Mouse (Mus musculus) left cerebral cortex, postnatal 4 days (tissue): ENCODE data around the gene Cd9. TPM values are rescaled to one million over a fixed set of nuclear protein-coding genes. Genes with fewer than 3 reads are reported as not detected.

Experiments
- DNase-seq: peaks from one replicate; pipeline ENCODE4 v3.0.0-alpha.2; 2022
- intact Hi-C: fragments of 180-260 bp; cut with DNase I; formaldehyde crosslinking; loops from one replicate; pipeline ENCODE4 v1.15.1; 2025
- total RNA-seq, 2 experiments: library from RNA; stranded (reverse); gene quantifications; 2 replicates each; pipeline ENCODE4 v1.2.3; 2021

The Cd9 gene
- total RNA-seq = 10 to 100 TPM; 53.1 to 56.4 TPM

DNA sequence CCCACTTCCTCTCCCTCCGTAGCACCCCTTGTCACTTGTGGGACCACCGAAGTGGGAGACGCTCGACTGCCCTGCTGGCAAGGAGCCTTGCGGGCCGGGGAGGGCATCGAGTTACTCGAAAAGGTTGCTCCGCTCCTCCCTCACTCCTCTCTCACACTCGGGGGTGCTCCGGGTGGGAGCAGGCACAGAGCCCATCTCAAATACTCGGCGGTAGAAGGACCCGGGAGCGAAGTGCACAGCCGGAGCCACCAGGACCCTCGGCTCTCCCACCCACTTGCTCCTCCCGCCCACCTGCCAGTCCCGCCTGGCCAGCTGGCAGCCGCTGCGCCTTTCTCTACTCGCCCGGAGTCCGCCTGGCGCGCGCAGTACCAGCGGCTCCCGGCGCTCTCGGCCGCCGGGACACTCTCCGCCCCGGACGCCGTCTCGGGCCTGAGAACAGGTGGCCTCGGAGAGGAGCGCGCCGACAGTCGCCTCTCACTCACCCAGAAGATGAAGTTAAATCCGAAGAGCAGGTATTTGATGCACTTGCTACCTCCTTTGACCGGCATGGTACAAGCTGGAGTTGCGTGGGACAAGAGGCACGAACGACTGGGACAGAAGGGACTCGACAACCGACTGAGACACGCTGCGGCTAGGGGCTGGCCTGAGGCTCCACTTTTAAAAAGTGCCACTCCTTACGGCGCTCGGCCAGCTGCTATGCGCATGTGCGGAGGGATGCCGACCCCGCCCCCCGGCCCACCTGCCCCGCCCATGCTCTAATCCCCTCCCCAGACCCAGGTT is at the start of gene Cd9:
TSS of gene Cd9 (minus strand) at position 700 of the 780 bp plus-strand sequence.
- peak; percentile 90 for DNase-seq
- intact Hi-C loops = no loop called here

- intact Hi-C loops = no loop called here
- no peak for DNase-seq
These were observed 46.7 kb upstream of the Cd9 start for GRCm38 (mm10) chr6:125541296-125541695.

DNA sequence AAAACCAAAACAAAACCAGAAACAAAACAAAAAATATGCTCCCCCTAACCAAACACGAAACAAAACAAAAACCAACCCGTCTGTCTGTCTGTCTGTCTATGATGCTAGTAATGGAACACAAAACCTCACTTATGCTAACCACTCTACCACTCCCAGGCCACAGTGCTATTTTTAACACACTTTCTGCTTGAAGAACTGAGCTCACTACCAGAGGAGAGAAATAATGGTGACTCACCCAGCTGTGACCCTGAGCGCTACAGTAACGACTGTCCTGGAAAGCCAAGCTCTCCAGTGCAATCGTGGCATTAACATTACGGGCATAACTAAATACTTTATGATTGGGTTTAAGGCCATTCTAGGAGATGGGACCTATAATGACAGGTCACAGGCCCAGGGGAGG is 46.2 kb upstream of the Cd9 start:
- intact Hi-C loops = no loop called here

DNA sequence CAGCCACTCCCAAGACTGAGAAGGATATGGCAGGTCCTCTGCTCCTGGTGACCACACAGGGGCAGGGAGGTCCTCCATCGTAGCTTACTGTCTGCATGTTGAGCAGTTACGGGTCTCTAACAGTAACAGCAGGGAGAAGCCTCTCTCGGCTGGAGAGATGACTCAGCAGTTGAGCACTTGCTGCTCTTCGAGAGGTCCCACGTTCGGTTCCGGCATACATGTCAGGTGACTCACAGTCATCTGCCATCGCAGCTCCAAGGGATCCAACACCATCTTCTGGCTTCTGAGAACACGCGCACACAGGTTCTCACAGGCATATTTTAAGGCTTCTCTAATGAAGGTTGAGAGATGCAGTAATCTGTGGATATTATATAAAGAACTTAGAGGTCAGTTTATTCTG is 45.6 kb upstream of the Cd9 start:
- DNase-seq = no peak
- intact Hi-C loops = no loop called here

More for the DNA sequence above, 46.2 kb upstream of the Cd9 start:
- DNase-seq = no peak

- no peak for DNase-seq
- intact Hi-C loops = no loop called here
These were observed 44.8 kb upstream of the Cd9 start for GRCm38 (mm10) chr6:125539423-125539822.

DNA sequence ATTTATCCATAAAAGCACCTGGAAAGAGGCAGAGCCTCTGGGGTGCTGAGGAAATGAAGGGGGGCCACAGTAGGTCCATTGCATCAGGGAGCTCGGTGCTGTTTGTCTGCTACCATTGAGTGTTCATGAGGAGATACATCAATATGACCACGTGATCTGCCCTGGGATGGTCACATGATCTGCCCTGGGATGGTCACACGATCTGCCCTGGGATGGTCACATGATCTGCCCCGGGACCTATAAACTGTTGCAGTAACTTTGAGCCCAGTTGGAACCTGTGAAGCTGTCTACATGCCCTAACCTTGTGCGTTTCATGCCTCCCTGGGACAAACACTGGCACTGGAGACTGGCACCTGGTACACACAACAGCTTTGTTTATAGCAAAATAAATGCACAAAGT is 43.9 kb upstream of the Cd9 start:
- intact Hi-C loops = no loop called here
- DNase-seq = no peak

GRCm38 (mm10) chr6:125534990-125535389 is 40.4 kb upstream of the Cd9 start:
- DNase-seq = no peak
- intact Hi-C loops = no loop called here

DNA sequence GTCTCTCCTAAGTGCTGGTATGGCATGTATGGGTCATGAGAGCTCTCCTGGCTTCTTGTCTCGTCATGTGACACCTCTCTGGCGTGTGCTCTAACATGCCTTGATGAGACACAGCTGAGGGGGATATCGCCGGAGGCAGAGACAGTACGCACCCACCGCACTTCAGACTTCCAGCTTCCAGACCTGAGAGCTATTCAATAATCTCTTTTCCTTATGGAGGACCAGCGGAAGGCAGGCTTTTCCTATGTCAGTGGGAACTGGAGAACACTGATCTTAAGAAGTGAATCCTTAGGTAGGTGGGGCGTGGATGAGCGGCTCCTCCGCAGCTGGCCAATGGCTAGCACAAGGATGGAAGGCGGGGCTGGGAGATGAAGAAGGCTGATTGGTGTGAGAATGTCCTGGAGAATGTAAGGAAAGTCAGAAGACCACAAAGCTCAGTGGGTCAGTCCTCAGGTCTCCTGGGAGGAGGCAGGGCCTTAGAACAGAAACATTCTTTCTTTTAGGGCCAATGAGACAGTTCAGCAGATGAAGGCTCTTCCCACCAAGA is 38.6 kb upstream of the Cd9 start:
- no peak for DNase-seq
- intact Hi-C loops = no loop called here

DNA sequence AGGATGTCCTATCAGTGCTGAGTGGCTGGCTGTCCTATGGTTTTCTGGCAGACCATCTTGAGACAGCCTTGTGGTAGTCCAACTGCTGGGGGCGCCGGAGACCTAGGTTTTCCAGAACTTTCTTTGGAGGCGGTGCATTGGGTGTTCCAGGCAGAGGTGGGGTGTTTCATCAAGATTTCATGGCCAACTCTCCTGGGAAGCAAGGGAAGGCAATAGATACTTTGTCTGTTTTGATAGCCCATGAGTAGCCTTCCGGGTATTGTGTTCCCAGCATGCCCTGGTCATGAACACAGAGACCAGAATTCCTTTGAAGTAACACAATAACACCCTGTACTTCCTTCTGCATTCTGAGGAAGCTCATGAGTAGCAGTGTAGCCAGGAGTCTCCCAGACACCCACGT is 34.9 kb upstream of the Cd9 start:
- intact Hi-C loops = no loop called here
- no peak for DNase-seq

GRCm38 (mm10) chr6:125528614-125529200 is 34.1 kb upstream of the Cd9 start:
- DNase-seq = no peak
- intact Hi-C loops = no loop called here

DNA sequence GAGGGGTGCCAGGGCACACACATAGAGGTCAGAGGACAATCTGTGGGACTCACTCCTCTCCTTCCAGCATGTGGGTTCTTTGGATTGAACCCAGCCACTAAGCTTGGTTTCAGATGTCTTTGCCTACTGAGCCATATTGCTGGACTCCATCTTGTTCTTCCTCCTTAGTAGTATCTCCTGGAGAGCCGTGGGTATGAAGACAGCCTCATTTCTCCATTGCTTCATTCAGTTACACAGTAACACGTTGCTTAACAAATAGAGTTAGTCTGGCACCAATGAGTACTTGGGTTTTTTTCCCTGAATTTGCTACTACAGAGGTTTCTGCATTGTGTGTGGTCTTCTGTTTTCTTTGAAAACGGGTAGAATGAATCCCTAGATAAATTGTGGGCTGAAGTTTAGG is 31.5 kb upstream of the Cd9 start:
- intact Hi-C loops = no loop called here
- DNase-seq = no peak

GRCm38 (mm10) chr6:125524027-125524426 is 29.4 kb upstream of the Cd9 start:
- intact Hi-C loops = no loop called here
- no peak for DNase-seq

DNA sequence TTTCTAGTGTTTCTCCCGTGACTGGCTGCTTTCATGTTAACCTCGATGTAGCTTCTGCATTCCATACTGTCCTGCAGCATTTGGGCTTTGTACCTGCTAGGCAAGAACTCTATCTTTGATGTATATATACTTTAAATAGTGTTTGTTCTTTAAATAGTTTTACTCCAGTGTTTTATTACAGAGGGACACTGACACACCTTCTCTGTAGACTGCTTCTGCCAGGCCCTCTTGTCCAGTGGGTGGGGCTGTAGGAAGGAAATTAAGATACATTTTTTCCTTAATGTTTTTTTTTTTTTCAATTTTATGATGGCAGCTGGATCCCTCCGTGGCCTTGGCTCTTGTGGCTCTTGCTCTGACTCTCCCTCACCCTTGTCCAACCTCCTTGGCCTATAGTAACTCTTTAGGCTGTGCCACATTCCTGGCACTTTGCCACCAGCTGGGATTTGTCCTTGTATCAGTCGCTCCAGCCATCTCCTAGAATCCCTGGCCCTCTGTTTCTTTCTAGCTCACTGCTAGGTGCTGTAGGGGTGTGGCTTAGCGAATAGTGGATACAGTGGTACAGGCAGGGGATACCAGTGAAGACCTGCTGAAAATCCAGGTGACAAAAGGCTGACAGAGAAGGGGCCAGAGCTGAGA is 27.1 kb upstream of the Cd9 start:
- intact Hi-C loops = no loop called here
- no peak for DNase-seq

GRCm38 (mm10) chr6:125515503-125516315 is 21.1 kb upstream of the Cd9 start:
- DNase-seq = peak; percentile 29
- intact Hi-C loops = no loop called here

DNA sequence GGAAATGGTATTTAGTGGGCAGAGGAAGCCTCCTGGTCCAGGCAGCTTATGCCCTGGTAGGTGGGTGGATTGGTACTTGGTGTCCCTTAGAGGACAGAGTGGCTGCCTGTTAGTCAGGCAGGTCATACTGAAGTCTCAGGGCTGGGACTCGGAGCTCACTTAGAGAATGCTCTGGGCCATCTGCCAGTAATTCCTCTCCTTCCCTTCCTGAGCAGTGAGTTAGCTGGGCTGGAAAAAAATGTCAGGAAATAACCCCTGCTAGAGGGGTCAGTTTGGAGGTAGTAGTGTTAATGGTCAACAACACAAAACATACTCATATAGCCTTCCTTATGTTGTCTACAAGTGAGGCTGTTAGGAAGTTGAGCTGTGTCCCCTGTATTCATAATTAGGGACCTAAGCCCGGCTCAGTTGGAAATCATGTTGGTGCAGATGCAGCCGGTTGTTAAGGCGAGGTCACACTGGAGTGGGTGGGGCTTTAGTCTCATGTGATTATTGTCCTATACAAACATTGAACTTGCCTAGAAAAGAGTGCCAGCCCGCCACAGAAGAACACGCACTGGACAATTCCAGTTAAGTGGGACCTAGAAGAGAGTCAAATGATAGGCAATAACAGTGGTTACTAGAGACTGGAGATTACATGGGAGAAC is 18.5 kb upstream of the Cd9 start:
- intact Hi-C loops = no loop called here
- DNase-seq = no peak

GRCm38 (mm10) chr6:125511196-125511595 is 16.6 kb upstream of the Cd9 start:
- DNase-seq = no peak
- intact Hi-C loops = no loop called here

GRCm38 (mm10) chr6:125510645-125511044 is 16.1 kb upstream of the Cd9 start:
- intact Hi-C loops = no loop called here
- no peak for DNase-seq

GRCm38 (mm10) chr6:125509783-125510182 is 15.2 kb upstream of the Cd9 start:
- DNase-seq = no peak
- intact Hi-C loops = no loop called here

- intact Hi-C loops = no loop called here
- DNase-seq = no peak
These were observed 11.8 kb upstream of the Cd9 start for GRCm38 (mm10) chr6:125506427-125506826.

GRCm38 (mm10) chr6:125504622-125505355 is 10.2 kb upstream of the Cd9 start:
- intact Hi-C loops = no loop called here
- no peak for DNase-seq
